Mouse (Mus musculus): ENCODE results near the gene Hoxb6. TPM values are rescaled to one million over a fixed set of nuclear protein-coding genes. Genes with fewer than 3 reads are reported as not detected.

Gene Hoxb6
- total RNA-seq, 2 experiments from 2014 or later, result 0.56 to 2.0 TPM

DNA sequence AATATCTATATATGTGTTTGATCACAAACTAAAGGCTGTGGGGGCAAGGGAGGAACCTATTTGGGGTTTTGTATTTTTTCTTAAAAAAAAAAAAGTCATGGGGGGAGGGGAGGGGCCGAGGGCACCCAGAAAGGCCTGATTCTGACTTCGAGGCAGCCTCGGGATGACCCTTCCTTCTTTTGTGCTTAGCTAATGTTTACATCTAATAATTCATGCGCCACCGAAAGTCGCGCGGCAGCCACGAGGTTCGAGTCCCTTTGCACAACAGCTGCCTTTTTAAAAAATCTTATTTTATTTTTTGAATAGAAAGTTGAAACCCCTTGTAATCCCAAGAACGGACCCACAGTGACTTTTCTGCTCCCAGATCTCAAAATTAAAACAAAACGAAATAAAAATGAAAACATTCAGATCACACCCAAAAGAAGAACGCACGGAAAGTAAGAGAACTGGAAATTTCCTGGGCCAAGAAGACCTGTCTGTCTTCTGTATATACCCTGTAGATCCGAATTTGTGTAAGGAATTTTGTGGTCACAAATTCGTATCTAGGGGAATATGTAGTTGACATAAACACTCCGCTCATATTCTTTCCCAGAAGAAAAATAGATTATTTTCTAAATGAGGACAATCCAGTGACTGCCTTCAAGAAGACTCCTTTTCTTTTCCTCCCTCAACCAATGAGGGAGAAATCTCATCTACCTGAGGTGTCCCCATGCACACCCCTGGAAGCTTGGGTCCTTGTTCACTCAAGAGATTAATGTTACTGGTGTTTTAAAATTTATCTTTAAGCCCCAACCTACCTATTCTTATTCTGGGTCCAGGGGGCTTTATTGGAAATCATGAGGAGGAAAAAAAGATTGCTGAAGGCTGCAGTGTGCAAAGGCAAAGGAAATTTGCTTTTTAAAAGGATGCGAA lies 24.7 kb downstream of the Hoxb6 start:
- DNase-seq, result no peak

DNA sequence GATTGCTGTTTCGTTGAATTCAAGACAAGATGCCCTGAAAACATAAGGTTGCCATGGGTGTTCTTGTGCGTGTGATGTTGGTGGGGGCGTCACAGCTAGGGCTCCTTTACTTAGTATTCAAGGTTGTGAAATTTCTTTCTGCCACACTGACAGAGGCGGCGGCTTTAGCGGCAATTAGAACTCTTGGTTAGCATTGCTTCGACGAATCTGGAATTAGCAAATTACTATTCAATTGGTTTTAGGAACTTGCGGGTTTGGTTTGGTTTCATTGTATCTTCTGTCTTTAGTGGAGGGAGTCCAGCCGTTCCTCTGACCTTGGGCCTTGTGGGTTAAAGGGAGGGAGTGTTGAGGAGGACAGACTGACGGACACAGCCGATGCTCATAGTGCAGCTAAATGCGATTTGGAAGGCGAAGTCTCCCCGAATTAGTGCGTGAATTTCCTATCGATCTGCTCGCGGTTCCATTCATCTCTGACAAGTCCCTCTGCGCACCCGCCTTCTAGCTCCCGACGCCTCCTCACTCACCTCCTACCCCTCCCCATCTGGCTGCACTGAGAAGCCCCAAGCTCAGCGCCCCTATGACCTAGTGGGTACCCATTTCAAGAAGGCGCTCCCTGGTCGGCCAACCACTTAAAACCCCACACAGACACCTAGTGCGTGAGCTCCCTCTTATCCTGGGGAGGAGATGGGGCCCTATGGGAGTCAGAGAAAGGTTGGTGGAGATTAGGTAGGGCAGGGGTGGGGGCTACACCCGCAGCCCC lies 25.5 kb downstream of the Hoxb6 start, which contains the start of gene Hoxb4:
Gene Hoxb4, plus strand, starts transcription at position 660 of the 760 bp plus-strand sequence.
- no peak for DNase-seq

DNA sequence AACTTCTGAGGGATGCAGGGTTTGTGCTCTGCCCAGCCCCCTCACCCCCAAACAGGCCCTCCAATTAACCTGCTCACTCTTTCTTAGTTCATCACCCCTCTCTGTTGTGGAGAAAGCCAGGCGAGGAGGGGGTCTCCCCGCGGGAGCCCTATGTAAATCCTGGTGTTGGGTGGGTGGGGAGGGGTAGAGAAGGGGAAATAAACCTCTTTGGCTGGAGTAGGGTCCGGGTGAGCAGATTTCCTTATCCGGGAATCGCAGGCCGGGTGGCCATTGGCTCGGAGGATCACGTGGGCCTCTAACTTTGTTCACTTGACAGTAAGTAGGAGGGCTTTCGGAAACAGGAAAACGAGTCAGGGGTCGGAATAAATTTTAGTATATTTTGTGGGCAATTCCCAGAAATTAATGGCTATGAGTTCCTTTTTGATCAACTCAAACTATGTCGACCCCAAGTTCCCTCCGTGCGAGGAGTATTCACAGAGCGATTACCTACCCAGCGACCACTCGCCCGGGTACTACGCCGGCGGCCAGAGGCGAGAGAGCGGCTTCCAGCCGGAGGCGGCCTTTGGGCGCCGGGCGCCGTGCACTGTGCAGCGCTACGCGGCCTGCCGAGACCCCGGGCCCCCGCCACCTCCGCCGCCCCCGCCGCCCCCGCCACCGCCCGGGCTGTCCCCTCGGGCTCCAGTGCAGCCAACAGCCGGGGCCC lies 26.2 kb downstream of the Hoxb6 start:
- no peak for DNase-seq

DNA sequence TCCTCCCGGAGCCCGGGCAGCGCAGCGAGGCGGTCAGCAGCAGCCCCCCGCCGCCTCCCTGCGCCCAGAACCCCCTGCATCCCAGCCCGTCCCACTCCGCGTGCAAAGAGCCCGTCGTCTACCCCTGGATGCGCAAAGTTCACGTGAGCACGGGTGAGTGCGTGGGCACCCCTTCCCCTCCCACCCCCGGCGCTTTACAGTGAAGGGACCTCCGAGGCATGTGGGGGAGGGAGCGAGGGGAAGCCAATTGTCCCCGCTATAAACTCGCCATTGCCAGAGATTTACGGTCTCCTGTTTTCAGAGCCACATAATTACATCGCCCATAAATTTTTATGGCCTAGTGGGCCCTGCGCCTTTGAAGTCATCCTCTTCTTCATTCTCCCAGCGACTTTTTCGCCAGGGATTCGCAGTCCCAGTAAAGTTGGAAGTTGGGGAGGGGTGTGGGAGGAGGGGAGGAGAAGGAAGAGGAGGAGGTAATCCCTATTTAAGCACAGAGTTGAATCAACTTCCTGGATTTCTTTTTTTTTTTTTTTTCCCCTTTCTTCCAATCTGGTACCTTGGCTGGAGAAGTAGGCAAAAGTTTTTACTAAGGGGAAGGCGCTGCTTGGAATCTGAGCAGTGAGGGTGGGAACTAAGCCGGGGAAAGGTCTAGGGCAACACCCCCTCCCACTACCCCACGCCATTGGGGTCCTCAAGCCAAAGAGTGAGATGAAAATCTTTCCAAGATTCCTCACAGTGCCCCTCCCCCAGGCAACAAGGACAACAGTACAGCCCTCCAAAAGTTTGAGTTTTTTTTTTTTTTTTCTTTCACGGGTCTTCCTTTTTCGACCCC lies 27.0 kb downstream of the Hoxb6 start:
- no peak for DNase-seq

DNA sequence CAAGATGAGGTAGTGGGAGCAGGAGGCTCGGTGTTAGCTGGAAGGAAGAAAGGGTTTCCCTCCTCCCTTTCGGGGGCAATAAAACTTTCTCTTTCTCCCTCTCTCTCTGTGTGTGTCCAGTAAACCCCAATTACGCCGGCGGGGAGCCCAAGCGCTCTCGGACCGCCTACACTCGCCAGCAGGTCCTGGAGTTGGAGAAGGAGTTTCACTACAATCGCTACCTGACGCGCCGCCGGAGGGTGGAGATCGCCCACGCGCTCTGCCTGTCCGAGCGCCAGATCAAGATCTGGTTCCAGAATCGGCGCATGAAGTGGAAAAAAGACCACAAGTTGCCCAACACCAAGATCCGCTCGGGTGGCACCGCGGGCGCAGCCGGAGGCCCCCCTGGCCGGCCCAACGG lies 27.6 kb downstream of the Hoxb6 start:
- DNase-seq, result no peak

DNA sequence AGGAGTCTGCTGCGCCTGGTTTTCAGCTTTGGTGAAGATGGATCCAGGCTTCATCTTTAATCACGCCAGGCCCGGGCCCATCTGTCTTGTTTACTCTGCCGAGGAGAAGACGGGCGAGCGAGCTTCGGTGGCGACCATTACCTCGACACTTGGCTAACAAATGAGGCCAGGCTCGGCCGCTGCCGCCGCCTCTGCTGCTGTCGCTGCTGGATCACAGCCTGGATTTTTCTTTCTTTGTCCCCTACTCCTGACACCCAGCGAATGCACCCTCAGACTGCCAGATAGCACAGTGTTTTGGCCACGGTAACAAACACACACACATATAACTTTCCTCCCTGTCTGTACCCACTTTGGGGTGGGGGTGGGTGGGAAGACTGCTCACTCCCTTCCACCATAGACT lies 28.4 kb downstream of the Hoxb6 start:
- no peak for DNase-seq

DNA sequence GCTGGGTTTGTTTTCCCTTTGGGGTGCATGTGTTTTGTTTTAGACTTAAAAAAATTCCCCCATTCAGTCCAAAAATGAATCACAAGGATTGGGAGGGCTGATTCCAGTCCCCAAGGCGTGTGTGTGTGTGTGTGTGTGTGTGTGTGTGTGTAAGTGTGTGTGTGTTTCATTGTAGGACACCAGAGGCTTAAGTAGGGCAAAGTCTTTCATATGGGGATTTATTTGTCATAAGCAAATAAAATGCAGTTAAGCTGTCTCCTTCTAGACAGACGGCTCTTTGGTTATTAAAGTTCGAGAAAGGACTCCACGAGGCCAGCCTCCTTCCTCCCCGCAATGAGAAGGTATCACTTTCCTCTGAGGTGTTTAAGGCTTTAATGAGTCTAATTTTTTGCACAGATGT lies 29.6 kb downstream of the Hoxb6 start:
- no peak for DNase-seq

DNA sequence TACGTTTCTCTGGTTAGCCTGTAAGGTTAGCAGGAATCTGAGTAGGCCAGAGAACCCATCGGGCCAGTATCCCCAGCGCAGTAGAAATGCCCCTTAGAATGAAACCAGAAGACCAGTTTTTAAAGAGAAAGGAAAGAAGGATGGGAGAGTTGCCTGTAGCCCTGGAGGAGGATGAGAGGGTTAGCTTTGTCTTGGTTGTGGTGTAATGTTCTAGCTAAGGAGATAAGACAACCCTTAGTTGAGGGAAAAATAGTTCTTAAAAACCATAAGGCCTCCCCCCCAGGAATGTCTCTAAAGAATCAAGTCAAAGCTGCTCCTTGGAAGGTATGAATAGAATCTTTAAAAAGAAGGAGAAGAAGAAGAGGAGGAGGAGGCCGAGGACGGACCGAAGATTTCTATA lies 30.5 kb downstream of the Hoxb6 start:
- no peak for DNase-seq

DNA sequence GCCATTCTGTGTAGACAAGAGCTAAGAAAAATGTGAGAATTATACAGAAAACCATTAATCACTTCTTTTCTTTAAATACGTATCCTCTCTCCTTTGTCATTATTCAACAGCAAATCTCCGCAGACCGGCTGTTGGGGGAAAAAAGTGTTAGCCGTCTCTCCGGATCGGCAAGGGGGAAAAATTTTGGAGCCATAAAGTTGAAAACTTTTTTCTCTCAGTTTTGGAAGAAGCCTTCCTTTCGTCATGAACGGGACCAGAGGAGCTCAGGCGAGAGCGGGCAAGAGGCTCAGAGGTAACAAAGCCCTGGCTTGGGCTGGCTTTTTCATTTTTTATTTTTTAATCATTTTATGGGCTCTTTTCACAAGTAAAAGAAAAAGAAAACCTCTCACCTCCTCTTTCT lies 30.9 kb downstream of the Hoxb6 start, which contains the start of gene Hoxb3:
Gene Hoxb3, plus strand, starts transcription at position 173 of the 400 bp plus-strand sequence.
- DNase-seq, result no peak

DNA sequence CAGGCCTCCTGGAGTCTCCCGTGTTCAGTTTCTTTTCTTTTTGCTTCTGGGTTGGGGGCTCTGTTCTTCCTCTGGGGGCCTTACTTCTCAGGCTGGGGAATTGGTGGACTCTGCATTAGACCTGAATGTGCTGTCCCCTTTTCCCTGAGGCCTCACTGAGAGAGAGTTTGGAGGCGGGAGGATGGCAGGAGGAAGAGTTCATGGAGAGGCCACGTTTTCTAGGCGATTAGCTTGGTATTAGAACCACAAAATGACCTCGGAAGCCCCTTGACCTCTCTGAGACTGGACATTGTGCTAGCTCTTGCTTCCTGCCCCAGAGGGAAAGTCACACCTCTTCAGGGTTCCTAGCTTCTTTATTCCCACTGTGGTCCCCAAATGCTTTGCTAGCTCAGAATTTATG lies 31.8 kb downstream of the Hoxb6 start:
- DNase-seq, result no peak

DNA sequence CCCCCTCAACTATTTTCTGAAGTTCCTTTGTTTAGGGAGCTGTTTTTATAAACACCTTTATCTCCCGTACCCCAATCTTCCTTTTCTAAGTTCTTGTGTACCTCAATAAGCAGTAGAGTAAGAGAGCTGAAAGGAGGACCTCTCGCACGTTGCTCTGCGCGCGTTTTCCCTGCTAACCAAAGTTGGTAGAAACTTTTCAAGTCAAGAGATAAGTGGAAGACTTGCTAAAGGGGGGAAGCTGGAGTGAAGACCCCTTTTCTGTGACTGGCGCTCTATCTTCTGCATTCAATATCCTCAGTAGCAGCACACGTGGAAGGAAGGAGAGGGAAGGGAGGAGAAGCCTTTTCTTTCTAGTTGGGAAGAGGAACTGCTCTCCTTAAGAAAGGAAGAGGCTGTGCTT lies 32.7 kb downstream of the Hoxb6 start:
- DNase-seq, result no peak

DNA sequence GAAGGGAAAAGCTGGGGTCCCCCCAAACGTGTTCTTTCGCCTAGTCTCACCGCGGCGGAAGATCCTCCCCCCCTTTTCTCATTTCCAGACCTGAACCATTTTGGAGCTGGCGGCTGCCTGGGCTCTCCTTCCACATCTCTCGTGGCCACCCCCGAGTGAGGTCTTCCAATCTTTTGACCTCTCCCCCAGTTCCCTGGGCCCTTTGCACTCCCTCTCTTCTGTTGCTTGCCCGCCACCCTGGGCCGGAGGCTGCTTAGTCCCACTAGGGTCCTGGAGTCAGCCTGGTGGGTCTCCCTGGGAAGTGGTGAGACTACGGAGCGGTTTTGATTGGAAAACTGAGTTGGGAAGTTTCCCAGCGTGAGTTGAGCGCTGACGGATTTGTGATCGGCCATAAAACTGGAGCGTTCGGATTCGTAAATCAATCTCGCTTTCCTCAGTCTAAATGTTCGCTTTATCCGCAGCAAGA lies 33.5 kb downstream of the Hoxb6 start:
- no peak for DNase-seq

DNA sequence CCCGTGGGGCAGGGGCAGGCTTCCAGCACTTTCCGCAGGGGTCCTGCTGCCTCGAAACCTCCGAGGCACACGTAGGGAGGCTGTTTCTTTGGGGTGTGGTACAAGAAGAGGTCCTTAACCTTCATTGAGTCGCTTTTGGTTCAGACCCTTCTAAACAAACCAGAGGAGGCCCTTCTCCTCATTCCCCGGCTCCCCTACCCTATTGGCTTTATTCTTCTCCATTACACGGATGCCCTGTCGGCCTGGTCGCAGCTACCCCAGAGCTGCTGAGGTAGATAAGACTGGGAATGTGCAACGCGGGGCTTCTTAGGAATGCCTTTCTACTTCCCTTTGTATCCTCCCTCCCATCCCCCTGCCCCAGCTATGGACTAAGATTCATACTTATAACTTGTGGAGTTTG lies 34.4 kb downstream of the Hoxb6 start:
- DNase-seq, result no peak

DNA sequence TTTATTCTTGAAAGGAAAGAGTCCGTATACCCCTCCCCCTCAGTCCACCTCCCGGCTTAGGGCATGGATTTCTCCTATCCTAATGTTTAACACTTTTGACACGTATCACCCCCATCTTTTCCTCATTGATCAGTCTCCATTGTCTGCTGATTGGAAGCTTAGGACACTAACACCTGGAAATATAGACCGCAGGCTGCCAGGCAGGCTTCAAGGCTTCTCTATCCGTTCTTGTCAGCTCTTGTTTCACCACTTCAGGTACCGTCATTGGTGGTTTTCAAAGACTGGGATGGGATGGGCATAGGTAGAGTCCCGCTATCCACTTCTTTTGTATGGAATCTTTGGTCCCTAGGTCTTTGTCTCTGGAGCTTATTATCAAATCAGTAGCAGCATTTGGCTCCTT lies 34.8 kb downstream of the Hoxb6 start:
- no peak for DNase-seq

DNA sequence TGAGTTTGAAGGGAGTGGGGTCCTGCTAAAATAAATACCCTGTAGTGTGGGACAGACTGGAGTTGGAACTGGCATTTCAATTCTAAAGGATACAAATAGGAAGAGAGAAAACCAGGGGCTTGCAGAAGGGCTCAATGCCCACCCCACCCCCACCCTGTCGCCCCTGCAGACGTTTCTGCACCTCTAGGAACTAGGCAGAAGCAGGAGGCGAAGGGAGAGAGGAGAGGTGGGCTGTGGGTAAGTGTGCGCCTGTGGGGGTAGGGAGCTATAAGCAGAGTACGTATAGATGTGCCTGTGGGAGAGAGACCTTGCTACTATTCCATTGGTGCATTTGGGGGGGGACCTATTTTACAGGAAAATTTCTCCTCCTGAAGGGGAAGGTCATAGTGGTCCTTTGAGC lies 35.5 kb downstream of the Hoxb6 start:
- no peak for DNase-seq

DNA sequence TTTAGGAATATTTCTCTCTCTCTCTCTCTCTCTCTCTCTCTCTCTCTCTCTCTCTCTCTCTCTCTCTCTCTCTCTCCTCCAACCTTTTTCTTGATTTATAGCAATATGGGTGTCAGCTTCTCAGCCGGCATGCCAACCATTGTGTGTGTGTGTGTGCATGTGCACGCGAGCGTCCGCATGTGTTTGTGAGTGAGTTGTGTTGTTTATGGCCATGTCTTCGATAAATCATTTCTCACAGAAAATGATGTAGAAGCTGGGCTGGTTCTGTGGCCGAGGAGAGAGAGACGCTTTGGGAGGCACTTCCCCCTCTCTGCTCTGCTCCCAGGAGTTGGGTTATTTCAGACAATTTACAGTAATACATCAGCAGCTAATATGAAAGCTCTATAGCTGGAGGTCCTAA lies 36.3 kb downstream of the Hoxb6 start:
- DNase-seq, result no peak

DNA sequence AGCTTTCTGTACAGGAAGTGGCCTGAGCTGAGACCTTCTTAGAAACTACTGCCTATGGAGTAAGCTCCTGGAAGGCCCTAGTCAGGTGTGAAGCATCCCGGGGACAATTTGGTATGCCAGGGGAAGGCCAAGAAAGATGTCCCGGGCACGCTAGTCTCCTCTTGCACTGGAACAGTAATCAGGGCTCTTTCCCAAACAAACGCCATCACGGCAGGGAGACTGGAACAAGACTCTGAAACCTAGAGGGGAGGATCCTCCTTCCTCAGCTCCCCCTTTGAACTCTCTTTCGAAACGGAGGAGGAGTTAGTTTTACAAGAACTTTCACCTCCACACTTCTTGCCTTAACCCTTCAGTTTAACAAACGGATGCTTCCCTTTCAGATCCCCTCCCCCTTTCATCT lies 39.8 kb downstream of the Hoxb6 start:
- DNase-seq, result no peak

DNA sequence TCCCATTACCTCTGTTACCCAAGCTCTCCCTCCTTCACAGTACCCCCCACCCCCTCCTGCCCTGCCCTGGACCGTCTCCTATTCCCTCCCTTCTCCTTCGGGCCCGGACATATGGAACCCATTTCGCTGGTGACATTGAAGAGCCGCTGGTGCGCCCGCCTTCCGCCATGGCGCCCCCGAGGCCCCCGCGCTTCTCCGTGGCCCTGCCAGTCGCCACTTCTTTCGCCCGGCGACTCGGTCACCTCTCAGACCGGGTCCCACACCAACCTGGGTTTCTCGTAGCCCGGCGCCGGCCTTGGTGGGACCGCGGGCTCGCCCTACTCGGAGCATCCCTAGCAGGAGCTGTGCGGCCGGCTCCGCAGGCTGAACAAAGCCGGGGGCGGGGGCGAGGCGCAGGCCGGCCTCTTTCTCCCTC lies 40.3 kb downstream of the Hoxb6 start:
- DNase-seq, result no peak

DNA sequence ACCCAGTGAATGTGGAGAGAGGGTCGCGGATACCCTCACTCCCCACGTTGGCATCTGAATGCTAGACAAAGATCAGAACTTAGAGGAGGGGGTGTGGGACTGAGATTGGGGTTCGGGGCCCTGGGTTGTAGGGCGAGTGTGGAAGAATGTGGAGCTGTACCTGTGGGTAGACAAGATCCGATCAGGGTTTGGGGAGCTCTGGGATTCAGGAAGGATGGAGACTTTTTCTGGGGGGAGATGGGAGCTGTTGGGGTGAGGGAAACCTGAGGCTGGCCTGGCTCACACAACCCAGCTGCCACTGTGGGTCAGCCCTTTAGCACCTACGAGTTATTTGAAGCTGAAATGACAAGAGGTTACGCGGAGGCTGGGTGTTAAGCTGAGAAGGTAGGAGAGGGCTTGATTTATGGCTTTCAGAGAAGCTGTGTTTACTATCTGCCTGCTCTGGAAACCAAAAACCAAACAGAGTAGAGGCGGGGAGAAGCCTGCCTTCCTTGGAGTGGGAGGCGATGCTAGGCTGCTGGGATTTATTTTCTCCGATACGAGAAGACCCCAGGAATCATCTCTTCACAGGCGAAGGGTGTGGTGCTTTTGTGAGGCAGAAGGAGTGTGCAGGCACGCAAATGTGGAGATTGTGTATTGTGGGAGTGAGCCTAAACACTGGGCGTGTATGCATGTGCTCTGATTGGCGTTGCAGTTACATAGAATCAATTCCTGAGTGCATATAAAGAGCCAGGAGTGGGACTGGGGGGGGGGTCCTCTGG lies 41.1 kb downstream of the Hoxb6 start:
- no peak for DNase-seq

DNA sequence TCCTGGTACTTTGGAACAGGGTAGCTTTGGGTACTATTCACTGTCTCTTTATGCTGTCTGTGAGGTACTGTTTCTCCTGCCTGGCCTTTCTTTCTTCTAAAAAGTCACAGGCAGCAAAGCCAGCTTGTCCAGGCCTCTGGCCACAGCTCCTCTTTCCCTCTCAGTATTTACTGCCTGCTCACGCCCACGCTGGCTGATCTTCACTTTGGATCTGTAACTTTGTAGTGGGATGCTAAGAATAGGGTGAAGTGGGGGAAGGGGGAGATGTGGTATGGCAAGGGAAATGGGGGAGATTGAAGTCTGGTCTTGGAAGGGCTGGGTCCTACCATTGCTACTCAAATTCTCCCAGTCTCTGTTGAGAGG lies 41.7 kb downstream of the Hoxb6 start:
- DNase-seq, result no peak

DNA sequence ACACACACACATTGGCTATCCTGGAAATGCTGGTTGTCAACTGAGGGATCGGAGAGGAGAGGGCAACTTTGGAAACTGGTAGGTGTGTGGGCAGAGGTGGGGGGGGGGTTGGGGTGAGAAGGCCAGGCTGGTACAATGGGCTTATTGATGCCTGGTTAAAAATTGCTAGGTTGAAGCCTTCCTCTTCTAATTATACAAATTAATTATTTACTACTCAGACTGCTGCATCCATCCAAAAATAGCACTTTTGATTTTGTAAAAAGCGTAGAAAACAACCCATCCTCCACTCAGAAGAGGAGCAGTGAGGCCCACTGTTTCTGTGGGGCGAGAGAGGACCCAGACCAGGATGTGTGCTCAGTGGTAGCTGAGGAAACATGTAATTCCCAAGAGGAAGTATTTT lies 42.7 kb downstream of the Hoxb6 start:
- no peak for DNase-seq

All from gastrocnemius, postnatal 10 days (tissue).